Mouse (Mus musculus): ENCODE results near the gene Gm5105. TPM values are rescaled to one million over a fixed set of nuclear protein-coding genes. Genes with fewer than 3 reads are reported as not detected.

The Gm5105 gene
- 0.04 TPM in 1 of 2 replicates, not detected in the other for polyA plus RNA-seq (2012; rRNA removed)

DNA sequence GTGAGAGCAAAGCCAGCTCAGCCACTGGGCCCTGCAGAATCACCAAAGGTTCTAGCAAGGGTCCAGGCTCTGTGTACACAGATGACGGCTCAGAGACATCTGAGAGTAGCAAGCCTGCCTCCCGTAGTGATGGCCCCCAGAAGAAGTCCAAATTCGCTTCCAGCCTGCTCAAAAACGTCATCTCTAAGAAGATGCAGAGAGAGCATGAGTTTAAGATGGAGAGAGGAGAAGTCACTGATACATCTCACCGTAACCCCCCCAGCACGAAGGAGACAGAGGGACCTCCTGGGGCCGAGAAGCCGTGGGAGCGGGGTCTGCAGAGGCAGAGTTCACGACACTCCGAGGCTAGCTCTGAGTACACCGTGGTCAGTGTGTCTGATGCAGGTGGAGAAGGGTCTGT is at the start of gene Gm5105:
Gm5105 (minus strand) TSS at position 101 of the 400 bp plus-strand sequence.
- no peak for TF ChIP-seq POLR2A (IDR thresholded peaks at IDR 0.05; ENCODE audit: borderline replicate concordance, extremely low read depth, insufficient read depth, insufficient read length, poor library complexity, severe bottlenecking)
- TF ChIP-seq CTCF (IDR thresholded peaks at IDR 0.05; ENCODE audit: borderline replicate concordance, extremely low read depth, insufficient read depth, insufficient read length), result no peak
- DNase-seq (ENCODE audit: low read depth), result no peak

DNA sequence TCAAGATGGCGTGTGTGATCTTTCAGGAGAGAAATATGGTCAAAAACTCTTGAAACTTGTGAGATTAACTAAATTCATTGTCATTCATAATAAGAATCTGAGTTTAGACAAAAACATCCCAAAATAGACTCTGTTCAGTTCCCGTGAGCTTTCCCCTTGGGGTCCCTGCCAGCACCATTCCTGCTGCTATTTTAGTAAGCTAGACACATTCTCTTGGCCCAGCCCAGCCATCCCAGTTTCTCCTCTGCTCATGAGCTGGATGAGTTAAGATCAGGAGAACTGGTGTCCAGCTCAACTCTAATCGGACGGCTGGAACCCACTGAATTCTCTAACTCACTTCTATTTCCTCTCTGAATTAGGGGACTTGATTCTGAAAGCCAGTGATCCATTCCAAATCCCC is 49.7 kb upstream of the Gm5105 start:
- TF ChIP-seq CTCF (IDR thresholded peaks at IDR 0.05; ENCODE audit: borderline replicate concordance, extremely low read depth, insufficient read depth, insufficient read length), result no peak
- no peak for TF ChIP-seq POLR2A (IDR thresholded peaks at IDR 0.05; ENCODE audit: borderline replicate concordance, extremely low read depth, insufficient read depth, insufficient read length, poor library complexity, severe bottlenecking)
- no peak for DNase-seq (ENCODE audit: low read depth)

DNA sequence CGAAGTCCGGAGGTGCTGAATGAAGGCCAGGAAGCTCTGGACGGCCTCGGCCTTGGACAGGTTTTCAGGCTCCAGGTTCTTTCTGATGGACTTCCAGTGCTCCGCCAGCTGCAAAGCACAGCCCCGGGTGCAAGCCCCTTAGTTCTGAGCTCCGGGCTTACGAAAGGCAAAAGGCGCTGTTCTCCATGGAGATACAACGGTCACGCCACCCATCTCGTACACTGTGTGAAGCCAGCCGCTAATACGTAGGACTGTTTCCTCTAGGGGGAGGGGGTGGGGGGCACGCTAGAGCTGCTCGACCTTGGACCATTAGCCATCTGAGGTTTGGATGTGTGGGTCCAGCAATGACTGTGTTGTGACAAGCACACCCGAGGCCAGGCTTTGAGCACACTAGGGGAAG is 46.9 kb upstream of the Gm5105 start:
- TF ChIP-seq POLR2A (IDR thresholded peaks at IDR 0.05; ENCODE audit: borderline replicate concordance, extremely low read depth, insufficient read depth, insufficient read length, poor library complexity, severe bottlenecking) (no peak), CTCF (IDR thresholded peaks at IDR 0.05; ENCODE audit: borderline replicate concordance, extremely low read depth, insufficient read depth, insufficient read length) (no peak)
- no peak for DNase-seq (ENCODE audit: low read depth)

DNA sequence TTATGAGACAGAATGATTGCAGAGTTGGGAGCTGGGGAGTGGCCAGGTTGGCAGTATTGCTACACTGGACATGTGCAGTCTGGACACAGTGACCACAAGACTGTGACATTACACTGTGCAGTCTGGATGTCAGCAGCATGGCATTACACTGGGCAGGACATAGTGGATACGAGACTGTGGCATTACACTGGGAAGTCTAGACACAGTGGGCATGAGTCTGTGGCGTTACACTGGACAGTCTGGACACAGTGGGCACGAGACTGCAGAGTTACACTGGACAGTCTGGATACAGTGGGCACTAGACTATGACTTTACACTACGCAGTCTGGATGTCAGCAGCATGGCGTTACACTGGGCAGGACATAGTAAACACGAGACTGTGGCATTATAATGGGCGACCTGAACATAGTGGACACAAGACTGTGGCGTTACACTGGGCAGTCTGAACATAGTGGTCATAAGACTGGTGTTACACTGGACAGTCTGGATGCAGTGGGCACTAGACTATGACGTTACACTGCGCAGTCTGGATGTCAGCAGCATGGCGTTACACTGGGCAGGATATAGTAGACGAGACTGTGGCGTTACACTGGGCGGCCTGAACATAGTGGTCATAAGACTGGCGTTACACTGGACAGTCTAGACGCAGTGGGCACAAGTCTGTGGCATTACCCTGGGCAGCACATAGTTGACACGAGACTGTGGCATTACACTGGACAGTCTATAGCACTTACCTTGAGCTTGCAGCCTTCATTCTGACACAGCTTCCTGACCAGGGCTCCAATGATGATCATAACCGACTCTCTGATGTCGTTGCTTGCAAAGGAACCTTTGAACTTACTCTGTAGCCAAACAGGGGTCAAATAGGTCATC is 44.0 kb upstream of the Gm5105 start:
- TF ChIP-seq CTCF (IDR thresholded peaks at IDR 0.05; ENCODE audit: borderline replicate concordance, extremely low read depth, insufficient read depth, insufficient read length) (no peak), POLR2A (IDR thresholded peaks at IDR 0.05; ENCODE audit: borderline replicate concordance, extremely low read depth, insufficient read depth, insufficient read length, poor library complexity, severe bottlenecking) (no peak)
- no peak for DNase-seq (ENCODE audit: low read depth)

DNA sequence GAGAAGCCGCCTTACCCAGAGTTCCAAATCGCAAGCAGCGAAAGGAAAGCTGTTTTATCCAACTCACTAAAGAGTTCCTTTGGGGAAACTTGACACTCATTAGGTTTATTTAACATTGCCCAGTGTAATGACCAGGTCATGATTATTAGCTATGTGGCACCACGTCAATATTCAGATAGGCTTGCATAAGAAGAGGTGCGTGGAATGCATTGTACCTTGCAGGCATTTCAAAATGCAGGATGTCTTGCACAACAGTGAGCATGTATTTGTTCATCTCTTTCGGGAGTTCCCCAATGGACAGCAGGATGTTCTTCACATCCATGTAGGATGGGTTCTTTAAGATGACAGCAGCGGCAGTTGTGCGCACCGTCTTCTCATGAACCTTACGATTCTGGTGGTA is 39.7 kb upstream of the Gm5105 start:
- no peak for DNase-seq (ENCODE audit: low read depth)
- no peak for TF ChIP-seq POLR2A (IDR thresholded peaks at IDR 0.05; ENCODE audit: borderline replicate concordance, extremely low read depth, insufficient read depth, insufficient read length, poor library complexity, severe bottlenecking)
- TF ChIP-seq CTCF (IDR thresholded peaks at IDR 0.05; ENCODE audit: borderline replicate concordance, extremely low read depth, insufficient read depth, insufficient read length), result no peak

DNA sequence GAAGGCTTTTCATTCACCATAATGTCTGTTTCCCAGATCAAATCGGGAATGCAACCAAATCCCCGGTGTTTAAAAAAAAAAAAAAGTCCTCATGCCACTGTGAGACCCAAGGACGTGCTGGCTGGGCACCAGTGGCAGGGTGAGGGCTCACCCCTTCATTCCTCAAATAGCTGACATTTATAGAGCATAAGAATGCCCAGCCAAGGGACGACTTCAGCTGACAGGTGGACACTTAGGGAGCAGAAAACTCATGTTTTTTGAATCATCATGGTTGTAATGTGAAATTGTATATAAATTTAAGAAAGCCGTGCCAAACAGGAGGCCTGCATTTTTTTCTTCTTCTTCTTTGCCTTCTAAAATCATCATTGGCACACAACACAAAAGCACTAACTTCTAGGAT is 37.9 kb upstream of the Gm5105 start:
- no peak for DNase-seq (ENCODE audit: low read depth)
- TF ChIP-seq POLR2A (IDR thresholded peaks at IDR 0.05; ENCODE audit: borderline replicate concordance, extremely low read depth, insufficient read depth, insufficient read length, poor library complexity, severe bottlenecking), result no peak
- no peak for TF ChIP-seq CTCF (IDR thresholded peaks at IDR 0.05; ENCODE audit: borderline replicate concordance, extremely low read depth, insufficient read depth, insufficient read length)

DNA sequence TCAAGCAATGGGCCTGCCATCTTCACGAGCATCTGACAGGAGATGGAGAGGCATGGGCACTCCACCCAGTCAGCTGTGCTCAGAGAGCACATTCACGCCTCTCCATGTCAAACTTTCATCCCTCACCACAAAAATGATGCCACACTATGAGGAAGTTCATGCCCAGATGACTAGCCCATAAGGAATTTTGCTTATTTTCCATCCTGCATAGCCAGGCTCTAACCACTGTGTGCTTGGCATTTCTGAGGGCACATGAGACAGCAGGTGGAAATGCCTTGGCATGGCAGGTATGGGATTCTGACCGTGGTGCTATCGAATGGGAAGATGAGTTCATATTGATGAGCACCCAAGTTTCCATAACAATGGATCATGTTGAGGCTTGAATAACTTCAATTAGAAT is 36.5 kb upstream of the Gm5105 start:
- TF ChIP-seq CTCF (IDR thresholded peaks at IDR 0.05; ENCODE audit: borderline replicate concordance, extremely low read depth, insufficient read depth, insufficient read length), result no peak
- DNase-seq (ENCODE audit: low read depth), result no peak

DNA sequence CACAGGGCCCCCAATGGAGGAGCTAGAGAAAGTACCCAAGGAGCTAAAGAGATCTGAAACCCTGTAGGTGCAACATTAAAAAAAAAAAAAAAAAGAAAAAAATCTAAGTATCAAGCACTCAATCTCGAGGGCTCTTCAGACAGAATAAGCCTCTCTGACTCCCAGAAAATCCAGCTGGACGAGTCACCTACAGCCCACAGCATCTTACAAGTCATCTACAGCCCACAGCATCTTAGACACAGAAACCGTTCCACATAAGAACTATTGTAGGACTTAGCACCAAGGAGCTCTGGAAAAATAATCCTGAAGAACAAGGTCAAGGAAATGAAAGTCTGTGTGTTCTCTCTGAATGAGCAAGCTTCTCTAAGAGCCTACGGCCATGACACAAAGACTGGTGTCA is 34.7 kb upstream of the Gm5105 start:
- no peak for TF ChIP-seq CTCF (IDR thresholded peaks at IDR 0.05; ENCODE audit: borderline replicate concordance, extremely low read depth, insufficient read depth, insufficient read length)
- no peak for TF ChIP-seq POLR2A (IDR thresholded peaks at IDR 0.05; ENCODE audit: borderline replicate concordance, extremely low read depth, insufficient read depth, insufficient read length, poor library complexity, severe bottlenecking)
- no peak for DNase-seq (ENCODE audit: low read depth)

DNA sequence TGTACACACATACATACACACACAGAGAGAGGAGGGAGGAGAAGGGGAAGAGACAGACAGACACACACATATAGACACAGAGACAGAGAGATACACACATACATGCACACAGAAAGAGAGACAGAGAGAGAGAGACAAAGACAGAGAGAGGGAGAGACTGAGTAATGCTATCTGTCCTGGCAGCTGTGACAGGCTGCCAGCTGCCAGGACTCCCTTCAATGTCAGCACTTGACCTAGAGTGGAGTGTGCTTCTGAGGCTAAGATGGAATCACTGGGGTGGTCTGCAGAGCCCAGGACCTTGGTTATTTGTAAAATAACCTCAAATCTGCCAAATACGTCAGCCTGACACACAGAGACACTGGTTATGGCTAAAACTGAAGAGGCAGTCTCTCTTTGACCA is 30.5 kb upstream of the Gm5105 start:
- no peak for TF ChIP-seq CTCF (IDR thresholded peaks at IDR 0.05; ENCODE audit: borderline replicate concordance, extremely low read depth, insufficient read depth, insufficient read length)
- no peak for TF ChIP-seq POLR2A (IDR thresholded peaks at IDR 0.05; ENCODE audit: borderline replicate concordance, extremely low read depth, insufficient read depth, insufficient read length, poor library complexity, severe bottlenecking)
- DNase-seq (ENCODE audit: low read depth), result no peak

DNA sequence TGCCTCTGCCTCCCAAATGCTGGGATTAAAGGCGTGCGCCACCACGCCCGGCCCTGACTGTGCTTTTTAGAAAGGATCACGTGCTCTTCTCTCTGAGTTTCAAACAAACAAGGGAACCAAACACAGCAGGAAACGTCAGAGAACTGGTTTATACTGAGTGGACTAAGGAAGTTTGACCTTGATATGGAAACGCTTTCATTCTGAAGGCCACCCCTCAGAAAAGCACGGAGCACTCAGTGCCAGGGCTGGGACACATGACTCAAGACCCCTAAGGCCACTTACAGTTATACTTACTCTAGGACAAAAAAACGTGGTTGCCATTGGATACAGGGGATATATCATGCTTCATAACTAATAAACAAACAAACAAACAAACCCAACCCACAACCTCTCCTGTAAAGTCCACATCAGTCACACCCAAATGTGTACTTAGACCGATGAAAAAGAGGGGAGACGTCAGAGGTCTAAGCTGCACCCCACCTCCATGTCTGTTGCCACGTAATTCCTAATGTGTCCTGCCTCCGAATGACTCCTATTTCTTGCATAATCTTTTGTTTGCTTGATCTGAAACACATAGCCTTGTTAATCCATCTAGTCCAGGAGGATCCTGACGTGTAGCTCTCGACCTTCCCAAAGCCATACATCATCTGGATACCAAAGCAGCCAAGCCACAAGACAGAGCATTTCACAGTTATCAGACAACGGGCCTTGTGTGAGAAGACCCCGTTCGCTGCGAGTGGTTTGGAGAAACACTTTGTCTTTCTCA is 29.3 kb upstream of the Gm5105 start:
- TF ChIP-seq CTCF (IDR thresholded peaks at IDR 0.05; ENCODE audit: borderline replicate concordance, extremely low read depth, insufficient read depth, insufficient read length) (no peak), POLR2A (IDR thresholded peaks at IDR 0.05; ENCODE audit: borderline replicate concordance, extremely low read depth, insufficient read depth, insufficient read length, poor library complexity, severe bottlenecking) (no peak)

DNA sequence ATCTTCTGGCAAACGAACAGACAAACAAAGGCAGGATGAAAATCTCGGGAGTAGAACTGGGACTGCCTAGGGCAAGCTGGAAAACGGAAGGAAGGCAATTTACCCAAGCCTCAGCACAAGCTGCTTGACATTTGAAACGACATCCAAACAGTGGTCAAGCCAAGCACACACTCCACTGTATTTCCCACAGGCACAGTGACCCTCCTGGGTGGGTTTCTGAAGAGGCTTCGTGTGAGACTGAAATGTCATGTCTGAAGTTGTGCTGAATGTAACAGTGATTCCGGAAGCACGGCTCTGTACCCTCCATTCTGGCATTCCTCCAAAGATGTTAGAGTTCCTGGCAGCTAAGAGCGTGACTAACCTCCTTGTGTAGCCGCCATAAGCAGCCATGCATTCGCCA is 28.5 kb upstream of the Gm5105 start:
- no peak for TF ChIP-seq POLR2A (IDR thresholded peaks at IDR 0.05; ENCODE audit: borderline replicate concordance, extremely low read depth, insufficient read depth, insufficient read length, poor library complexity, severe bottlenecking)
- TF ChIP-seq CTCF (IDR thresholded peaks at IDR 0.05; ENCODE audit: borderline replicate concordance, extremely low read depth, insufficient read depth, insufficient read length), result no peak
- DNase-seq (ENCODE audit: low read depth), result peak; percentile 84

More for the DNA sequence above, 29.3 kb upstream of the Gm5105 start:
- no peak for DNase-seq (ENCODE audit: low read depth)

Measured in brain, embryonic 14.5 days (tissue).